Mouse (Mus musculus) hindbrain, embryonic 14.5 days (tissue): ENCODE measurements around the gene Actn1. TPM values are rescaled to one million over a fixed set of nuclear protein-coding genes. Genes with fewer than 3 reads are reported as not detected.

ENCODE experiments used
- ATAC-seq: fragments of 200-750 bp; cut with Nextera tagmentation; 2 replicates; pipeline ENCODE4 v1.8.0; 2017; ENCODE audit warnings: moderate number of reproducible peaks, mild to moderate bottlenecking, moderate TSS enrichment, moderate library complexity; ENCODE audit not compliant: low FRiP score
- DNase-seq: peaks from one replicate; pipeline ENCODE4 v3.0.0-alpha.2; 2015; ENCODE audit warnings: low spot score
- H3K27ac ChIP-seq: fragments of 300-500 bp; sonication (generic); 2 replicates; pipeline ENCODE4 v1.5.1; 2014; ENCODE audit warnings: mild to moderate bottlenecking, moderate library complexity
- H3K27me3 ChIP-seq: fragments of 300-500 bp; sonication (generic); 2 replicates; pipeline ENCODE4 v1.6.1; 2014; ENCODE audit warnings: mild to moderate bottlenecking, low read length, mixed read lengths; ENCODE audit not compliant: control insufficient read depth, insufficient read depth
- H3K36me3 ChIP-seq: fragments of 300-500 bp; sonication (generic); replicated peaks from 2 replicates; pipeline ENCODE4 v1.6.1; 2014; ENCODE audit not compliant: control insufficient read depth, insufficient read depth
- H3K4me1 ChIP-seq: fragments of 300-500 bp; sonication (generic); replicated peaks from 2 replicates; pipeline ENCODE4 v1.6.1; 2014; ENCODE audit warnings: antibody characterized with exemption, low read length, mixed read lengths; ENCODE audit not compliant: control insufficient read depth, insufficient read depth
- H3K4me2 ChIP-seq: fragments of 300-500 bp; sonication (generic); replicated peaks from 2 replicates; pipeline ENCODE4 v1.6.1; 2014; ENCODE audit warnings: mild to moderate bottlenecking, moderate library complexity
- H3K4me3 ChIP-seq: fragments of 300-500 bp; sonication (generic); replicated peaks from 2 replicates; pipeline ENCODE4 v1.5.1; 2014; ENCODE audit warnings: mild to moderate bottlenecking, low read length
- H3K9ac ChIP-seq: fragments of 300-500 bp; sonication (generic); 2 replicates; pipeline ENCODE4 v1.6.1; 2014
- H3K9me3 ChIP-seq: fragments of 300-500 bp; sonication (generic); 2 replicates; pipeline ENCODE4 v1.6.1; 2016; ENCODE audit warnings: low read length; ENCODE audit not compliant: control insufficient read depth
- WGBS: fragments of 180-500 bp; shearing (Covaris S2); extraction: QIAGEN DNeasy Blood & Tissue Kit; methylation state at CpG from one replicate; pipeline ENCODE4 v1.1.7; 2014; 5-methylcytosine and 5-hydroxymethylcytosine counted together
- polyA plus RNA-seq: library from polyadenylated mRNA; unstranded; fragments of >200 nt; fragmentation: Nextera tagmentation; extraction: Ambion mirVana; gene quantifications from 2 replicates; pipeline ENCODE4 v1.2.1, GENCODE M21; 2014

Gene Actn1
- polyA plus RNA-seq, 1 experiment from 2014 or later, result 9.9 TPM

GRCm38 (mm10) chr12:80131359-80132249 lies 128.6 kb downstream of the Actn1 start:
- DNase-seq, result no peak
- H3K27me3 ChIP-seq, result no peaks in the 10 kb centered on the region
- no peaks in the 10 kb centered on the region for H3K36me3 ChIP-seq
- H3K27ac ChIP-seq, result peak overlapping the region; percentile 93
- peaks cover 32% of the 10 kb centered on the region for H3K4me1 ChIP-seq
- peak overlapping the region; percentile 86 for H3K9ac ChIP-seq
- peak overlapping the region; percentile 51 for H3K4me3 ChIP-seq
- 0 out of 2 replicates have a peak, but pooled peaks have one; percentile 3 for ATAC-seq
- WGBS, result 48% methylated on average over 17 of the region's 17 CpGs
- peak overlapping the region; percentile 66 for H3K4me2 ChIP-seq
- H3K9me3 ChIP-seq, result no peaks in the 10 kb centered on the region

DNA sequence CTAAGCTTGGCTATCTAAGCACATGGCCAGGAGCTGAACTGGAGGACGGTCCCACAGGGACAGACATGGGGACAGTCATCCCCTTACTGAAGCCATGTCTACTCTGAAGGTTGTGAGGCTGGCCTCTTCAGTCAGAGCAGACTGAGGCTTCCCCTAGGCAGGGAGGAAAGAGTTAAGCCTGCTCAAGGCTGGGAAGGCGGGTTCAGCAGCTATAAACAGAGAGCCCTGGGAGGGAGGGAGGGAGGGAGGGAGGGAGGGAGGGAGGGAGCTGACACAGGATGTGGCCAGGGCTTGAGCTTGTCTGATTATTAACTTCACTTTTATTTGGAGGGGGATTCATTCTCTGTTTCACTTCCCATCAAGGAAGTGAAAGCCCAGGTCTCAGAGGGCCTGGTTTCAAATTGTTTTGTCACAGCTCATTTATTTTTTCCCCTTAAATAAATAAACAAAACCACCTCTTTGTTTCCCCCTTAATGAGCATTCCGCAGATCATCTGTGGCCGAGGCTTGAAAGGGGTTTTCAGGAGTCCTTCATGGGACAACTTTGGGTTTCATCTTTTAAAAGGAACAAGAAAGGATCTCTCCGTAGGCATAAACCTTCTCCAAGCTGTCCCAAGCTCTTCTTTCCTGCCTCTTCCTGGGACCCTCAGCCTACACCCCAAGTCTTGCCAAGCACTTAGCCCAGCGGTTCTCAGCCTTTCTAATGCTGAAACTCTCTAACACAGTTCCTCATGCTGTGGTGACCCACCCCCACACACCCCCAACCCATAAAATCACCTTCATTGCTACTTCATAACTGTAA lies 129.4 kb downstream of the Actn1 start:
- Histone ChIP-seq H3K27me3 (no peaks in the 10 kb centered on the region), H3K36me3 (no peaks in the 10 kb centered on the region), H3K4me1 (peaks cover 32% of the 10 kb centered on the region), H3K9ac (peak overlapping the region; percentile 14; the same call in 1 of the 2 replicates), H3K4me3 (no peak overlapping the region), H3K4me2 (peak overlapping the region; percentile 66), H3K9me3 (no peaks in the 10 kb centered on the region), H3K27ac (peak overlapping the region; percentile 93)
- WGBS, result under 1% methylated on average over 6 of the region's 6 CpGs
- DNase-seq (no peak), ATAC-seq (peak; percentile 59; the same call in 1 of the 2 replicates)

DNA sequence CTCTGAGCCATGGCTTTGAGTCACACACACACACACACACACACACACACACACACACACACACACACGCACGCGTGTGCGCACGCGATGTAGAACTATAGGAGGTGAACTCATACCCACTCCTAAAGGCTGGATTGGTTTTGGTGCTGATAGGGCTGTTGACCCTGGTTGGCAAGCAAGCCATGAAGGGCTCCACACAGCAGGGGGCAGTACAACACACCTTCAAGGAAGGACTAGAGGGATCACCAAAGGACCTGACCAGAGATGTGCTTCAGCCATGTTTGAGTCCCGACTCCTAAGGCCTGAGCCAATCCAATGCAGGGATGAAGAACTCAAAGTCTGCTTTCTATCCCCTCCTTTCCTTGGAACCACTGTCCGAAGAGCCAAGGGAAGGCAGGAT lies 130.6 kb downstream of the Actn1 start:
- H3K9ac ChIP-seq, result no peak overlapping the region
- no peaks in the 10 kb centered on the region for H3K36me3 ChIP-seq
- H3K4me3 ChIP-seq, result no peak overlapping the region
- no peak overlapping the region for H3K4me2 ChIP-seq
- ATAC-seq, result no peak
- DNase-seq, result no peak
- H3K9me3 ChIP-seq, result no peaks in the 10 kb centered on the region
- WGBS, result 93% methylated on average over 8 of the region's 8 CpGs
- H3K4me1 ChIP-seq, result peaks cover 32% of the 10 kb centered on the region
- H3K27ac ChIP-seq, result 0 out of 2 replicates have a peak overlapping the region, but pooled peaks have one; percentile 93
- no peaks in the 10 kb centered on the region for H3K27me3 ChIP-seq

- Histone ChIP-seq H3K4me1 (peaks cover 44% of the 10 kb centered on the region), H3K4me3 (no peak overlapping the region), H3K27me3 (no peaks in the 10 kb centered on the region), H3K9me3 (no peaks in the 10 kb centered on the region), H3K36me3 (no peaks in the 10 kb centered on the region), H3K27ac (no peak overlapping the region), H3K9ac (no peak overlapping the region), H3K4me2 (no peak overlapping the region)
- DNase-seq (no peak), ATAC-seq (no peak)
- WGBS, result 83% methylated on average over 5 of the region's 5 CpGs
These were observed 132.9 kb downstream of the Actn1 start for GRCm38 (mm10) chr12:80127191-80127762.

DNA sequence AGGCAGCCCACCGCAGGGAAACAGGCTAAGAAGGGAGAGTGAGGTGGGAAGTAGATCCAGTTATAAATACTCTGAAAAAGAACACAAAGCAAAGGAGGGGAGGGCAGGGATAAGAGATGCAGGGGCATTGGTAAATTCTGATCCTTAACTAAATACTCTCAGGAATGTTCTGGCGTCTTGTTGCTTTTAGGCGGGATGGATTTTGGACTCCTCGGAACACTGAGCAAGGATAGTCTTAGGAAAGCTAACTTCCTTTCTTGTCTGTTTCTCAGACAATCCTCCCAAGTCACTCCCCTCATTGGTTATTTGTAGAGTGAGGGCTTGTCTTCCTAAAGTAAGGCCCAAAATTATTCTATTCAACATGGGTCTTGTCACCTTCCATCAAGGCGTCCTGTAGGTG lies 134.9 kb downstream of the Actn1 start:
- no peak overlapping the region for H3K9ac ChIP-seq
- H3K9me3 ChIP-seq, result no peaks in the 10 kb centered on the region
- H3K4me2 ChIP-seq, result no peak overlapping the region
- no peak overlapping the region for H3K4me3 ChIP-seq
- ATAC-seq, result no peak
- peaks cover 26% of the 10 kb centered on the region for H3K4me1 ChIP-seq
- 94% methylated on average over 5 of the region's 5 CpGs for WGBS
- H3K27ac ChIP-seq, result no peak overlapping the region
- H3K36me3 ChIP-seq, result peaks cover 4% of the 10 kb centered on the region; the same call in 1 of the 2 replicates
- DNase-seq, result no peak
- H3K27me3 ChIP-seq, result no peaks in the 10 kb centered on the region

- Histone ChIP-seq H3K4me1 (peaks cover 21% of the 10 kb centered on the region), H3K4me3 (no peak overlapping the region), H3K9ac (no peak overlapping the region), H3K36me3 (peaks cover 5% of the 10 kb centered on the region; the same call in 1 of the 2 replicates), H3K4me2 (no peak overlapping the region), H3K27ac (no peak overlapping the region), H3K27me3 (no peaks in the 10 kb centered on the region), H3K9me3 (no peaks in the 10 kb centered on the region)
- WGBS, result 86% methylated on average over 3 of the region's 3 CpGs
- no peak for ATAC-seq
- no peak for DNase-seq
These were observed 135.4 kb downstream of the Actn1 start for GRCm38 (mm10) chr12:80124756-80125155.

- Histone ChIP-seq H3K4me3 (no peak overlapping the region), H3K27me3 (no peaks in the 10 kb centered on the region), H3K4me1 (peaks cover 15% of the 10 kb centered on the region), H3K36me3 (peaks cover 11% of the 10 kb centered on the region; the same call in 1 of the 2 replicates), H3K4me2 (no peak overlapping the region), H3K9ac (no peak overlapping the region), H3K27ac (no peak overlapping the region), H3K9me3 (no peaks in the 10 kb centered on the region)
- 66% methylated on average over 3 of the region's 3 CpGs for WGBS
- no peak for DNase-seq
- no peak for ATAC-seq
These were observed 136.0 kb downstream of the Actn1 start for GRCm38 (mm10) chr12:80124211-80124610.

DNA sequence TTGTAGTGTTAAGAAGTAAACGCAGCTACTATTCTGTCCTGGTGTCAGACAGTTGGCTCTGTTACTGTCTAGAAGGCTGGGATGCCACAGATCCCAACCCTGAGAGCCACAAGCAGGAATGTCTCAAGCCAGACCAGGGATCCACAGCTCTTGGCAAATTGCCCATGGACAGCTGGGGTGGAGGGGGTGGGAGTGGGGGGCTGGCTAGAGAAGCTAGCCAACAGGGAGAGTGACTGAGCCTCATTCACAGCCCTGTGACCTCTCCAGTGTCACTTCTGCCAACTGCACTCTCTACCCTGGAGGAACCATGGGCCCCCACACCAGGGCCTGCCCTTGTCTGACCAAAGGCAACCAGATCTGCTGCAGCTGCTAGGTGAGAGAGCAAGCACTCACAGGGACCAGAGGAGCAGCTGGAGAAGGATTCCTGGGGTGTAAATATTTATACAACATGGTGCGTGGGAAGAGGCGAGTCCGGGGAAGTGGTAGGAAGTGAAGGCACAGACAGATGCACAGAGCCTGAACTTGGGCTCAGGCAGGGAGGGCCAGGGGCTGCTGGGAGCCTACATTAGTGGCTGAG lies 136.9 kb downstream of the Actn1 start:
- H3K9ac ChIP-seq, result no peak overlapping the region
- 47% methylated on average over 4 of the region's 4 CpGs for WGBS
- peak; percentile 51; the same call in 1 of the 2 replicates for ATAC-seq
- H3K4me2 ChIP-seq, result no peak overlapping the region
- H3K4me3 ChIP-seq, result no peak overlapping the region
- H3K9me3 ChIP-seq, result no peaks in the 10 kb centered on the region
- H3K36me3 ChIP-seq, result peaks cover 11% of the 10 kb centered on the region; the same call in 1 of the 2 replicates
- no peaks in the 10 kb centered on the region for H3K27me3 ChIP-seq
- no peak for DNase-seq
- H3K27ac ChIP-seq, result peak overlapping the region; percentile 7; the same call in 1 of the 2 replicates
- H3K4me1 ChIP-seq, result peaks cover 13% of the 10 kb centered on the region
